Mouse (Mus musculus) hindbrain, embryonic 16.5 days (tissue): ENCODE results near the gene B230118H07Rik. TPM values are rescaled to one million over a fixed set of nuclear protein-coding genes. Genes with fewer than 3 reads are reported as not detected.

ENCODE experiments used
- ATAC-seq: fragments of 200-750 bp; cut with Nextera tagmentation; 2 replicates; pipeline ENCODE4 v1.8.0; 2017; ENCODE audit warnings: moderate TSS enrichment, moderate library complexity
- H3K27ac ChIP-seq: fragments of 300-500 bp; sonication (generic); 2 replicates; pipeline ENCODE4 v1.5.1; 2014; ENCODE audit warnings: low read depth, mild to moderate bottlenecking, control low read depth, low read length, moderate library complexity
- H3K27me3 ChIP-seq: fragments of 300-500 bp; sonication (generic); replicated peaks from 2 replicates; pipeline ENCODE4 v1.6.1; 2014; ENCODE audit warnings: low read length; ENCODE audit not compliant: control insufficient read depth, insufficient read depth
- H3K36me3 ChIP-seq: fragments of 300-500 bp; sonication (generic); 2 replicates; pipeline ENCODE4 v1.6.1; 2014; ENCODE audit warnings: mild to moderate bottlenecking, low read length, moderate library complexity, mixed read lengths; ENCODE audit not compliant: control insufficient read depth, insufficient read depth
- H3K4me1 ChIP-seq: fragments of 300-500 bp; sonication (generic); 2 replicates; pipeline ENCODE4 v1.6.1; 2014; ENCODE audit warnings: low read depth, low read length; ENCODE audit not compliant: control insufficient read depth, insufficient read depth
- H3K4me2 ChIP-seq: fragments of 300-500 bp; sonication (generic); 2 replicates; pipeline ENCODE4 v1.6.1; 2014; ENCODE audit warnings: mild to moderate bottlenecking, low read length, control low read depth, moderate library complexity
- H3K4me3 ChIP-seq: fragments of 300-500 bp; sonication (generic); 2 replicates; pipeline ENCODE4 v1.5.1; 2014; ENCODE audit warnings: mild to moderate bottlenecking, low read length, control low read depth, moderate library complexity
- H3K9ac ChIP-seq: fragments of 300-500 bp; sonication (generic); 2 replicates; pipeline ENCODE4 v1.6.1; 2014; ENCODE audit warnings: low read depth, mild to moderate bottlenecking, control low read depth, low read length, moderate library complexity
- H3K9me3 ChIP-seq: fragments of 300-500 bp; sonication (generic); 2 replicates; pipeline ENCODE4 v1.6.1; 2014; ENCODE audit warnings: mild to moderate bottlenecking, low read length, moderate library complexity; ENCODE audit not compliant: control insufficient read depth
- WGBS: fragments of 180-500 bp; shearing (Covaris S2); extraction: QIAGEN DNeasy Blood & Tissue Kit; methylation state at CpG from one replicate; pipeline ENCODE4 v1.1.7; 2014; 5-methylcytosine and 5-hydroxymethylcytosine counted together
- polyA plus RNA-seq: library from polyadenylated mRNA; unstranded; fragments of >200 nt; fragmentation: Nextera tagmentation; extraction: Ambion mirVana; gene quantifications from 2 replicates; pipeline ENCODE4 v1.2.1, GENCODE M21; 2015

The B230118H07Rik gene
- polyA plus RNA-seq, 1 experiment from 2014 or later = 50.5 TPM

DNA sequence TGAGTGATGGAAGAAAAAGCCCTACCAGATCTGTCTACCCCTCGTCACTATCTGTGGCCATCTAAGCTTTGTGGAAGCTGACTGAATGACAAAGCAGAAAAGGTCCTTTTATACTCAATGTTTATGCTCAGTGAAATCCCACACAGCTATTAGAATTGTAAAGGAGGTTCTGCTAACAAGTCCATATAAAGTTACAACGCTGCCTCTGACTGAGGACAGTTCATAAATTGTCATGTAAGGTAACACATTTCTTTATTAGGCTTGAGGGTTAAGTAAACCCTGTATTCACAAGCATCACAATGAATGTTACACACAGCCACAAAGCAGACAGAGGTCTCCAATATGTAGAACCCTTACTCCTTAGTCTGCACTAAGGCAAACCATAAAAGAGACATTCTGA, 25.3 kb downstream of the B230118H07Rik start:
- no peak overlapping the region for H3K4me3 ChIP-seq
- no peak for ATAC-seq
- no peak overlapping the region for H3K4me2 ChIP-seq
- H3K36me3 ChIP-seq = no peaks in the 10 kb centered on the region
- no peaks in the 10 kb centered on the region for H3K9me3 ChIP-seq
- H3K4me1 ChIP-seq = no peaks in the 10 kb centered on the region
- 38% methylated on average over 2 of the region's 2 CpGs for WGBS
- no peaks in the 10 kb centered on the region for H3K27me3 ChIP-seq
- no peak overlapping the region for H3K9ac ChIP-seq
- H3K27ac ChIP-seq = no peak overlapping the region

DNA sequence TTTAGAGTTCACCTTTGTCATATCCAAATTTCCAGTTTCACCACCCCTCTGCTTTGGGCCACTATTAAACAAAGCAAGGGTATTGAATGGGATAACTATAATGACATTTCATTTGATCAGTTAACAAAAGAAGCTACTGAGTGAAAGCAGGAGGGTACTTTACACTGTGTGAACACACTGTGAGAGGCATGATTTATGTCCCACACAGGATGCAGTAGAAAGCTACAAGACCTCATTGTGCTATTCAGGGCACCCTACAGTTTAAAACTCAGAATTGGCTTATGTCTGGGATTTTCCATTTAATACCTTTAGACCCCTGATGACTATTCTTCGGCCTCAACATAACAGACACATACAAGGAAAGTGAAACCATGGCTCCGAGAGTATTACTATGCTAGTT, 26.3 kb downstream of the B230118H07Rik start:
- Histone ChIP-seq H3K4me2 (no peak overlapping the region), H3K9ac (no peak overlapping the region), H3K27ac (no peak overlapping the region), H3K27me3 (no peaks in the 10 kb centered on the region), H3K4me1 (no peaks in the 10 kb centered on the region), H3K4me3 (no peak overlapping the region), H3K9me3 (no peaks in the 10 kb centered on the region), H3K36me3 (no peaks in the 10 kb centered on the region)
- 47% methylated on average over 2 of the region's 2 CpGs for WGBS
- ATAC-seq = no peak

DNA sequence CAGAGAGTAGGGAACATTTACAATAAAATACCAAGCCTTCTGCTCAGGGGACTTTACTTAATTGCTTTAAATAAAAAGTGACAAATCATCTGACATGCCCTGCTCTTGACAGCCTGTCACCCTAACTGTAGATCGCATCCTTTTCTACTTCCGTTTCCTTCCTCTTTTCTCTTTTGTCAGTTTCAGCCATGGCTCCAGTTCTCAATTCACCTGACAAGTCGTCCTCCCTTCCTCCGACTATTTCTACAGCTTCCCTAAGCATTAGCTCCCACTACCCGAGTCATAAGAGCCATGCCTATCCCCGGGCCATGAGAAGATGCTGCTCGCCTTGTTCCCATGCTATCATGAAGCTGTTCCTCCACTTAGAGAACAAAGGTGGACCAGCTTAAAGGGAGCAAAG, 27.7 kb downstream of the B230118H07Rik start:
- Histone ChIP-seq H3K4me3 (no peak overlapping the region), H3K27me3 (no peaks in the 10 kb centered on the region), H3K9ac (no peak overlapping the region), H3K9me3 (no peaks in the 10 kb centered on the region), H3K27ac (no peak overlapping the region), H3K4me1 (no peaks in the 10 kb centered on the region), H3K36me3 (no peaks in the 10 kb centered on the region), H3K4me2 (no peak overlapping the region)
- 74% methylated on average over 7 of the region's 7 CpGs for WGBS
- ATAC-seq = no peak

DNA sequence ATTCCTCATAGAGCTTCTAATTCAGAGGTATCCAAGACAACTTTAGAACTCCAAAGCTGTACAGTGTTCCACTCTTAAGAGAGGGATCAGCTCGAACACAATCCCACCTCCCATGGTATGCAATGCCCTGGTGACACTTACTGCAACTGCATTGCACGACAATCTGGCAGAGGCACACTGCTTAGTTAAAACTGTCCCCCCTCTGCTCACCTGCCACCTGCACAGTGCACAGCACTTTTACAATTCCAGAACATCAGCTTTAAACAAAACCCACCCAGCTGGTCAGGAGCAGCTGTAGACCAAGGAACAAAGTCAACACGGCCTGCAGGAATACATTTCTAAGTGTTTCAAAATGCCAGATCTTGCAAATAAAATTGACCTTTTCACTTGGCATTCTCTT, 28.4 kb downstream of the B230118H07Rik start:
- Histone ChIP-seq H3K4me2 (no peak overlapping the region), H3K9me3 (no peaks in the 10 kb centered on the region), H3K27ac (no peak overlapping the region), H3K4me1 (no peaks in the 10 kb centered on the region), H3K4me3 (no peak overlapping the region), H3K9ac (no peak overlapping the region), H3K36me3 (no peaks in the 10 kb centered on the region), H3K27me3 (no peaks in the 10 kb centered on the region)
- no peak for ATAC-seq
- 78% methylated on average over 3 of the region's 3 CpGs for WGBS

DNA sequence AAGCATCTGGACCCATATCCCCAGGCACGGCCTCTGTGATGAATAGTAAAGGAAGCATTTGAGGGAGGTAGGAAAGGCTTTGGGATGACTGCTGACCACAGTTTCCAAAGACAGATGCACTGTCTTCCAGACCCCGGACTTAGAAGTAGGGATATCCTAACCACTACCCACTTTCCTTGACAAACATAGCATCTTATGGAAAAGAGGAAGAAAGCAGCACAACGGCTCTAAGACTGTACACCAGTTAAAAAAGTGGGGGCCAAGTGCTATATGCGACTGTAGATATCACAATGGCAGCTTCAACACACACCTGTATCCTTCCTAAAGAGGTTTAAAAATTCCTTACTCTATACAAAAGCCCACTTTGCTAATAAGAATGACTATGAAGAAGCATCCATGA, 31.0 kb downstream of the B230118H07Rik start:
- Histone ChIP-seq H3K4me1 (no peaks in the 10 kb centered on the region), H3K27ac (no peak overlapping the region), H3K4me2 (no peak overlapping the region), H3K9ac (no peak overlapping the region), H3K27me3 (no peaks in the 10 kb centered on the region), H3K4me3 (no peak overlapping the region), H3K9me3 (no peaks in the 10 kb centered on the region), H3K36me3 (no peaks in the 10 kb centered on the region)
- ATAC-seq = no peak
- WGBS = 86% methylated on average over 4 of the region's 4 CpGs

DNA sequence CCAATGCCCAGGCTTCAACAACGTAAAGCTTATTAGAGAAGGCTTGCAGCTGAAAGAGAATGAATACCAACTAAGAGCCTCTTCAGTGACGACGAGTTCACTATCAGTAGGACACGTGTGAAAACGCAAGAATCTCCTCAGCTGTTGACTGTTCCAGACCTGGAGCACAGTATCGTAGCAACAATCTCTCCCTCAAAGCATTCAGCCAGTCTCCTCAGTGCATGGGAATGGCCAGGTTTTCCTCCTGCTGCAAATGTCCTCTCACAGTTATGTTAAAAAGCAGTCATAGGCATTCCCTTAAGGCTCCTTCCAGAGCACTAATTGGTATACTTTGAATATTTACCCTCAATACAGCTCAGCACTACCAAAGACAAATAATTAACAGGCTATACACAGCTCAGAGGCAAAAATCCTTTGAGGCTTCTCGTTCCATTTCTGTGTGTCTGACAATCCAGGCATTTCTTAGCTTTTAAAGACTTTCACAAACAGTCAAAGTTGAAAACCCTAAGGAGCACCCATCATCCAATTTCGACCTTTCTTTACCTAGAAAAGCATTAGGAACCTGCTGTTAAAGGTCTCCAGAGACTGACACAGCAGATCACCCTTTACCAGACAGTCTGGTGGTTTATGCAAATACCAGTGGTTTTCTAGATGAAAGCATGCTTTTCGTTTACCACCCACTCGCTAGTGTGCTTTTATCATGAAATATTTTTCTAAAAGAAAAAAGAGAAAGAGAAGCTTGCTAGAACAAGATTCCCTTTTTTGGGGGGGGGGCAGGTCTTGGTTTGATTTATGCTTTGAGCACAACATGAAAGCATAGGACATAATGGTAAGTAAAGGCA, 33.6 kb downstream of the B230118H07Rik start:
- Histone ChIP-seq H3K27me3 (no peaks in the 10 kb centered on the region), H3K27ac (no peak overlapping the region), H3K4me2 (no peak overlapping the region), H3K4me3 (no peak overlapping the region), H3K9ac (no peak overlapping the region), H3K36me3 (no peaks in the 10 kb centered on the region), H3K4me1 (no peaks in the 10 kb centered on the region), H3K9me3 (no peaks in the 10 kb centered on the region)
- ATAC-seq = peak; percentile 48; the same call in 1 of the 2 replicates
- 69% methylated on average over 10 of the region's 10 CpGs for WGBS

DNA sequence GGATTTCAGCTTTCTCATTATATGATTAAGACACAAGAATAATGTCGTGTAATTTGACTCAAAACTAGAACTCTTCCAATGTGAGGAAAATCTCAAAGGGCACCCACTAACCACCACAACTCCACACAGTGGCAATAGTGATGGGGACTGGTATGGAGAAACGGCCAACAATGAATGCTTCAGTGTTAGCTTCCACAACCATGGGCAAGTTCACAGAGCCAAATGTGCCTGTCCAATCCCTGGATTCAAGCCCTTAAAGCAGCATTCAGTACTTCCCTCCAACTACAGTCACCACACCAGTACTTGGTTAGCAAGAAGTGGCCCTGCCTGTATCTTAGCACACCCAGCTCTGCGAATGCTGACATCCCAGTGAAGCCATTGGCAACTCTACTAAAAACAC, 38.5 kb downstream of the B230118H07Rik start:
- Histone ChIP-seq H3K9ac (no peak overlapping the region), H3K27me3 (no peaks in the 10 kb centered on the region), H3K9me3 (no peaks in the 10 kb centered on the region), H3K36me3 (no peaks in the 10 kb centered on the region), H3K27ac (no peak overlapping the region), H3K4me3 (no peak overlapping the region), H3K4me1 (no peaks in the 10 kb centered on the region), H3K4me2 (no peak overlapping the region)
- 91% methylated on average over 3 of the region's 3 CpGs for WGBS
- ATAC-seq = no peak

DNA sequence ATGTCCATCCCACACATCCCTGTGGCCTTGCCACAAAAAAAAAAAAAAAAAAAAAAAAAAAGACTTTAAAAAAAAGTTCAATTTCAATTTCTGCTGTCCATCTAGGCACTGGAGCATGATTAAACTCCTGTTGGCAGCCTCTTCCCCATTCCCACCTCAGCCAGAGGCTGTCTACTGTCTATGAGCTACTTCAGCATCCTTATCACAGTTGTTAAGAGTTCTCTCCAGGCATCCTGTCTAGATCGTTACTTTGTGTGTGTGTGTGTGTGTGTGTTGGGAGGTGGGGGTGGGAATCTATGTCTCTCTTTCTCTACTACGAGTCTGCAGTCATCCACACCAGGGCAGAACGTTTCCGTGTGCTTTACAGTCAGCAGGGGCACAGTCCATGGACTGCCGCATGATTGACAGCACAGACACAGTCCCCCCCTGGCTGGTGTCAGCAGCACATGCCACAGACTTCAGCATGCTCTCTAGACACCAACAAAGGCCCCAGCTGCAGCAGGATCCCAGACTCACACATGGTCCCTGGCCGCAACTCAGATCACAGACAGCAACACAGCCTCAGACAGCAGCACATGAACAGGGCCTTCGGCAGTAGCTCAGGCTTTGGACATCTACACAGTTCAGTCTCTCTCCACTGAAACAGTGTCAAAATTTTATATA, 41.0 kb downstream of the B230118H07Rik start:
- H3K27me3 ChIP-seq = no peaks in the 10 kb centered on the region
- ATAC-seq = peak; percentile 89
- H3K4me1 ChIP-seq = no peaks in the 10 kb centered on the region
- no peak overlapping the region for H3K9ac ChIP-seq
- WGBS = 37% methylated on average over 7 of the region's 7 CpGs
- H3K4me3 ChIP-seq = no peak overlapping the region
- H3K4me2 ChIP-seq = no peak overlapping the region
- no peak overlapping the region for H3K27ac ChIP-seq
- H3K36me3 ChIP-seq = no peaks in the 10 kb centered on the region
- no peaks in the 10 kb centered on the region for H3K9me3 ChIP-seq

DNA sequence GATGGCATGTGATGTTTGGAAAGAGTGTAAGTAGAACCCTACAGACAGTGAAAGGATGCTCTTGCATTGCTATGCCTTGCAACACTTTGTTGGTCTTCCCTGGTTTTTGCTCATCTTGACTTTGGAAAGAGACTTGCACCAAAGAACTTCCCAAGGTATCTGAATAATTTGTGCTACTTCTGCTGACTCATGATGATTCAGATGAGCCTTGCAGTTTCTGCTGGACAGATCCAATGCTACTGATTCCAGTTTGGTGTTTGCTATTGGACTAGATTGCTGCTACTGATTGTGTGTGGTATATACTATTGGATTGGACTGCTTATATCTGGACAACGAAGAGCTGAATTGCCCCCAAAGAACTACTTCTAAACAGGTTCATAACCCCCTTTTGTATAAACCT, 46.2 kb downstream of the B230118H07Rik start:
- 92% methylated on average over 1 of the region's 1 CpGs for WGBS
- no peaks in the 10 kb centered on the region for H3K36me3 ChIP-seq
- no peaks in the 10 kb centered on the region for H3K9me3 ChIP-seq
- no peak overlapping the region for H3K4me2 ChIP-seq
- peaks cover 8% of the 10 kb centered on the region for H3K4me1 ChIP-seq
- no peaks in the 10 kb centered on the region for H3K27me3 ChIP-seq
- no peak overlapping the region for H3K9ac ChIP-seq
- no peak overlapping the region for H3K27ac ChIP-seq
- H3K4me3 ChIP-seq = no peak overlapping the region
- no peak for ATAC-seq
